Mouse (Mus musculus): ENCODE data around the gene Tbc1d16. TPM values are rescaled to one million over a fixed set of nuclear protein-coding genes. Genes with fewer than 3 reads are reported as not detected.
"Not testable (repeated sequence)": the region's sequence is repeated elsewhere in the genome, so short reads cannot be mapped to it uniquely, and the experiment has no call there.

Tbc1d16 gene
- polyA plus RNA-seq, 1 experiment from 2014 or later = 5.9 TPM

GRCm38 (mm10) chr11:119123522-119124319 is 104.6 kb downstream of the Tbc1d16 start:
- DNase-seq (ENCODE audit: low spot score) = no peak

GRCm38 (mm10) chr11:119122396-119122795 is 105.9 kb downstream of the Tbc1d16 start:
- no peak for DNase-seq (ENCODE audit: low spot score)

- DNase-seq (ENCODE audit: low spot score) = no peak
Measured at GRCm38 (mm10) chr11:119118905-119119304, 109.4 kb downstream of the Tbc1d16 start.

GRCm38 (mm10) chr11:119117945-119118344 is 110.4 kb downstream of the Tbc1d16 start:
- DNase-seq (ENCODE audit: low spot score) = no peak

- no peak for DNase-seq (ENCODE audit: low spot score)
Measured at GRCm38 (mm10) chr11:119116992-119117391, 111.3 kb downstream of the Tbc1d16 start.

GRCm38 (mm10) chr11:119112721-119113120 is 115.6 kb downstream of the Tbc1d16 start:
- no peak for DNase-seq (ENCODE audit: low spot score)

GRCm38 (mm10) chr11:119111345-119111744 is 117.0 kb downstream of the Tbc1d16 start:
- DNase-seq (ENCODE audit: low spot score) = no peak

GRCm38 (mm10) chr11:119109415-119110071 is 118.8 kb downstream of the Tbc1d16 start:
- DNase-seq (ENCODE audit: low spot score) = no peak

- no peak for DNase-seq (ENCODE audit: low spot score)
Measured at GRCm38 (mm10) chr11:119108573-119109263, 119.6 kb downstream of the Tbc1d16 start.

GRCm38 (mm10) chr11:119106289-119106688 is 122.0 kb downstream of the Tbc1d16 start:
- peak; percentile 8 for DNase-seq (ENCODE audit: low spot score)

- DNase-seq (ENCODE audit: low spot score) = no peak
Measured at GRCm38 (mm10) chr11:119105748-119106147, 122.6 kb downstream of the Tbc1d16 start.

- no peak for DNase-seq (ENCODE audit: low spot score)
Measured at GRCm38 (mm10) chr11:119105071-119105609, 123.2 kb downstream of the Tbc1d16 start.

GRCm38 (mm10) chr11:119103991-119104390 is 124.3 kb downstream of the Tbc1d16 start:
- DNase-seq (ENCODE audit: low spot score) = no peak

- not testable (repeated sequence) for DNase-seq (ENCODE audit: low spot score)
Measured at GRCm38 (mm10) chr11:119100355-119100754, 127.9 kb downstream of the Tbc1d16 start.

GRCm38 (mm10) chr11:119098202-119098601 is 130.1 kb downstream of the Tbc1d16 start:
- DNase-seq (ENCODE audit: low spot score) = no peak

GRCm38 (mm10) chr11:119095441-119095840 is 132.9 kb downstream of the Tbc1d16 start:
- DNase-seq (ENCODE audit: low spot score) = no peak

- DNase-seq (ENCODE audit: low spot score) = no peak
Measured at GRCm38 (mm10) chr11:119093322-119093721, 135.0 kb downstream of the Tbc1d16 start.
